Mouse (Mus musculus) adrenal gland, postnatal 10 days (tissue): ENCODE measurements around the gene Pter. TPM values are rescaled to one million over a fixed set of nuclear protein-coding genes. Genes with fewer than 3 reads are reported as not detected.

Experiments used
- DNase-seq: peaks from one replicate; pipeline ENCODE4 v3.0.0; 2021; ENCODE audit warnings: mixed read lengths
- total RNA-seq, 2 experiments: library from RNA; stranded (reverse); gene quantifications; 2 replicates each; pipeline ENCODE4 v1.2.3; 2021

The Pter gene
- total RNA-seq, 2 experiments from 2014 or later = 17.9 to 18.4 TPM

- DNase-seq = no peak
These were observed 84.6 kb downstream of the Pter start for GRCm38 (mm10) chr2:13008433-13008832.

GRCm38 (mm10) chr2:13009261-13009972, 85.6 kb downstream of the Pter start:
- DNase-seq = no peak

- DNase-seq = peak; percentile 2
These were observed 86.2 kb downstream of the Pter start for GRCm38 (mm10) chr2:13010030-13010459.

- DNase-seq = peak; percentile 50
These were observed 86.9 kb downstream of the Pter start for GRCm38 (mm10) chr2:13010460-13011341.

- peak; percentile 6 for DNase-seq
These were observed 87.6 kb downstream of the Pter start, which contains the start of gene C1ql3 for GRCm38 (mm10) chr2:13011472-13011871. TSS of gene C1ql3 (minus strand) at chr2:13011806.

- DNase-seq = no peak
These were observed 88.1 kb downstream of the Pter start for GRCm38 (mm10) chr2:13011973-13012372.

GRCm38 (mm10) chr2:13018382-13018781, 94.5 kb downstream of the Pter start:
- no peak for DNase-seq

GRCm38 (mm10) chr2:13018861-13019260, 95.0 kb downstream of the Pter start:
- DNase-seq = no peak

- no peak for DNase-seq
These were observed 114.9 kb downstream of the Pter start for GRCm38 (mm10) chr2:13038772-13039171.

- no peak for DNase-seq
These were observed 115.9 kb downstream of the Pter start for GRCm38 (mm10) chr2:13039785-13040184.

- no peak for DNase-seq
These were observed 120.7 kb downstream of the Pter start for GRCm38 (mm10) chr2:13044555-13044954.

GRCm38 (mm10) chr2:13048649-13049048, 124.8 kb downstream of the Pter start:
- DNase-seq = no peak

Other genes with a start within 250 kb of the Pter start
- gene C1ql3, start 87.8 kb downstream of the Pter start, total RNA-seq = under 1 TPM; 0.36 to 0.45 TPM